Mouse (Mus musculus): ENCODE measurements around the gene Map3k11.

DNA sequence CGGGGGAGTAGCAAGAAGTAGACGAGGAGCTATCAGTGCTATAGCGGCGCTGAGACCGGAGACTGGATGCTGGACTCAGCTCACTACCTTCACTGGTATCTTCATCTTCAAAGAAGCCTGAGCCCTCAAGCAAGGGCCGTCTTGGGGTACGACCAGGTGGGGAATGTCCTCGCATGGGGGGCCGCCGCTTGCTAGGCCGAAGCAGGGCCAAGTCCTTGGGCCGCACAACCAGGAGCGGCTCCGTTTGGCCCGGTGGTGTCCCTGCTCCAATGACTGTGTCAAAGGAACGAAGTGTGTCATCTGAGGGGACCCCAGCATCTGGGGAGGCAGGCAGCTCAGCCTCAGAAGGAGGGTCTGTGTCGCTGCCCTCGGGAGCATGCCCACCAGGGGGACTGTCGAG, 3.1 kb upstream of the Map3k11 start:
- no peak for TF ChIP-seq MAX (IDR thresholded peaks at IDR 0.05; ENCODE audit: low read depth)
- TF ChIP-seq POLR2A (IDR thresholded peaks at IDR 0.05; ENCODE audit: insufficient read length, low read depth) = no peak
- TF ChIP-seq E2F4 (IDR thresholded peaks at IDR 0.05; ENCODE audit: insufficient read depth) = no peak
- TF ChIP-seq POLR2AphosphoS2 (IDR thresholded peaks at IDR 0.05; ENCODE audit: insufficient read length, low read depth) = no peak
- TF ChIP-seq TCF3 (IDR thresholded peaks at IDR 0.05; ENCODE audit: insufficient read length, low read depth) = no peak
- TF ChIP-seq REST (IDR thresholded peaks at IDR 0.05; ENCODE audit: insufficient read depth, insufficient read length) = no peak
- no peak for TF ChIP-seq USF1 (IDR thresholded peaks at IDR 0.05; ENCODE audit: low read depth)
- TF ChIP-seq TCF12 (IDR thresholded peaks at IDR 0.05; ENCODE audit: insufficient read depth, poor library complexity, severe bottlenecking) = no peak
- TF ChIP-seq MYOD1 (IDR thresholded peaks at IDR 0.05; ENCODE audit: control insufficient read depth in 1 of 3, insufficient read length in 2 of 3, low read depth in 2 of 3) = no peak
- TF ChIP-seq MYOG (IDR thresholded peaks at IDR 0.05; ENCODE audit: control insufficient read depth in 1 of 3, insufficient read depth in 1 of 3, insufficient read length in 2 of 3, low read depth in 2 of 3) = no peak
